Mouse (Mus musculus) G1E-ER4 (cell line): Measurements from ENCODE around the gene Gm21885. TPM values are rescaled to one million over a fixed set of nuclear protein-coding genes. Genes with fewer than 3 reads are reported as not detected.

Experiments used
- GATA1 ChIP-seq: IDR thresholded peaks from one replicate; pipeline ENCODE4 v1.8.0; 2012; ENCODE audit warnings: low read length, inconsistent platforms
- polyA plus RNA-seq: library from polyadenylated mRNA; stranded (reverse); fragments of >175 nt; gene quantifications from 2 replicates; pipeline ENCODE4 v1.2.3, GENCODE M21; 2012

Gm21885 gene
- polyA plus RNA-seq, 1 experiment, result not detected

GRCm38 (mm10) chr11:94257987-94258386 is 23.7 kb upstream of the Gm21885 start:
- no peak for TF ChIP-seq GATA1

DNA sequence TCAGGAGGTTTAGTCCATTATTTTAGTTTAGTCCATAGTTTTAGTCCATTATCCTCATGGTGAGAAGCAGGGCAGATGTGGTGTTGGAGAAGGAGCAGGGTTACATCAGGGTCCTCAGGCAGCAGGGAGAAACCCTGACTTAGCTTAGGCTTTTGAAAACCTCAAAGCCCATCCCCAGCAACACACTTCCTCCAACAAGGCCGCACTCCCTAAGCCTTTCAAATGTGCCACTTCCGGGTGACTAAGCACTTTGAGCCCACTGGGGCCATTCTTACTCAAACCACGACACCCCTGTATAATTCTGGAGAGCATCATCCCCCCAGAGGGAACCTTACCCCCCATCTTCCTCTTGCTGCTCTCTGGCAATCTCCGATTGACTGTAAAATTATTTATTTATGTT is 21.9 kb upstream of the Gm21885 start:
- no peak for TF ChIP-seq GATA1

DNA sequence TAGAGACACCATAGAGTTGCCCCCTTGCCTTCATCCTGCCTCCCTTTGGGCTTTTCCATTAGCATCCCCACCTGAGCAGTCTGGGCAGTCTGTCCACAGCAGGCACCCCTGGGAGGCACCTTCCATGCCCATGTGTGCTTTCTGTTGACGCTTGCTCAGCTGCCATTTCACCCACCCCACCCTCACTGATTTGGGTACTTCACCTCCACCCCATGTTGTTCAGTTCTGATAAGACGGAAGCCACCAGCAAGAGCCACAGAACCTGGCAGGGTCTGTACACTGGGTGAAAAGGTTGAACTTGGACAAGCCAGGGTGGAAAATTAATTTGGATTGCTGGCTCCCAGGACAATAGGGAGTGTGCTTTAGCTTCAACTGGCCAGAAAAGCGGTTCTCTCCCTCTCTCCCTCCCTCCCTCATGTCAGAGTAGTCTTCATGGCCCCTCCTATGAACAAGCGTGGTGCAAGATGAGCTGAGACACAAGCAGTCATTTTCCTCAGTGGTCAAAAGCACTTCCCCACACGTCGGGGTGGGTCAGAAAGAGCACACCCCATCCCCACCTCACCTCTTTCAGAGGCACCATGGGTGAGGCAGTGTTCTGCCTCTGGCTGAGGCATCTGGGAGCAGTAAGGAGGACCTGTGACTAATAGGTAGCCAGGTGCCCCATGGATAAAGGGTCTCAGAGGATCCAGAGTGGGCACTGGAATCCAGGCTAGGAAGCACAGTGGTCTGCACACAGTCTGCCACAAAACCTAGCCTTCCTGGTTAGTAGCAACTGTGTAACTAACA is 19.9 kb upstream of the Gm21885 start:
- TF ChIP-seq GATA1, result no peak

DNA sequence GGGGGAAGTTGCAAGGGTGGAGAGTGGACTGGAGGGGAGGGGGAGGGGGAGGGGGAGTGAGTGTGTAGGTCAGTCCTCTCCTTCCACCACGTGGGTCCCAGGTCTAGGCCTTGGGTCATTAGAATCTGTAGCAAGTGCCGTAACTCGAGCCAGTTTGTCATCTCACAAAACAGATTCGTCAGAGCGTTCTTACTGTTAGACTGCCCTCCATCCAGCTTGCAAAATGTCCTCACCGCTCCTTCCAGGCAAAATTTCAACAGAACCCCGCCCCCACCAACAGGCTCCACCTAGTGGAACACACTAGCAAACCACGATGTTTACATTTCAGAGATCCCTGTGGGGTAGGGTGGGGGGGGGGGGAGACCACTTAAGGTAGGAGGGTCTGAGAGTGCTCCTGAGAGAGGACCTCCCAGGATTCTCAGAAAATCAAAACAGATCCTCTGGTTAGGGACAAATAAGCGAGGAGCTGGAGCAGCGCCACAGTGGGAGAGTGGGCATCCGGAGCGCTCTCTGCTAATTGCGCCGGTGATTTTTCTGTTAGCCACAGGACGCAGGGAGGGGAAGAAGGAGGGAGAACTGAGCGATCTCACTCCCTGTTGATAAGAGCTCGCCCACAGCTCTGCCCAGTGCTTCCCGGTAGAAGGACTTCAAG is 16.4 kb upstream of the Gm21885 start:
- no peak for TF ChIP-seq GATA1

- TF ChIP-seq GATA1, result no peak
Measured at GRCm38 (mm10) chr11:94268761-94269160, 12.9 kb upstream of the Gm21885 start.

GRCm38 (mm10) chr11:94269906-94270305 is 11.8 kb upstream of the Gm21885 start:
- TF ChIP-seq GATA1, result no peak

DNA sequence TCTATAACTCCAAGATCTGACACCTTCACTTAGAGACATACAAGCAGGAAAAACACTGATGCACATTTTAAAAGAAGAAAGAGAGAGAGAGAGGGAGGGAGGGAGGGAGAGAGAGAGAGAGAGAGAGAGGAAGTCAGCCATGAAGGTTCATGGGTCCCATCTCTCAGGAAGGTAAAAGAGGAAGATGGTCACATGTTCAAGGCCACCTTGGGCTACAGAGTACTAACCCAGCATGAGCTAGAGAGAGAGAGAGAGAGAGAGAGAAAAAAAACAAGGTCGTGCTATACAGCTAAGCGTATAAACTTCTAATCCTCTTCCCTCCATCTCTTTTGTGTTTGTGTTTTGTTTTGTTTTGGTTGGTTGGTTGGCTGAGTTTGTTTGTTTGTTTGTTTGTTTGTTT is 10.7 kb upstream of the Gm21885 start:
- no peak for TF ChIP-seq GATA1

DNA sequence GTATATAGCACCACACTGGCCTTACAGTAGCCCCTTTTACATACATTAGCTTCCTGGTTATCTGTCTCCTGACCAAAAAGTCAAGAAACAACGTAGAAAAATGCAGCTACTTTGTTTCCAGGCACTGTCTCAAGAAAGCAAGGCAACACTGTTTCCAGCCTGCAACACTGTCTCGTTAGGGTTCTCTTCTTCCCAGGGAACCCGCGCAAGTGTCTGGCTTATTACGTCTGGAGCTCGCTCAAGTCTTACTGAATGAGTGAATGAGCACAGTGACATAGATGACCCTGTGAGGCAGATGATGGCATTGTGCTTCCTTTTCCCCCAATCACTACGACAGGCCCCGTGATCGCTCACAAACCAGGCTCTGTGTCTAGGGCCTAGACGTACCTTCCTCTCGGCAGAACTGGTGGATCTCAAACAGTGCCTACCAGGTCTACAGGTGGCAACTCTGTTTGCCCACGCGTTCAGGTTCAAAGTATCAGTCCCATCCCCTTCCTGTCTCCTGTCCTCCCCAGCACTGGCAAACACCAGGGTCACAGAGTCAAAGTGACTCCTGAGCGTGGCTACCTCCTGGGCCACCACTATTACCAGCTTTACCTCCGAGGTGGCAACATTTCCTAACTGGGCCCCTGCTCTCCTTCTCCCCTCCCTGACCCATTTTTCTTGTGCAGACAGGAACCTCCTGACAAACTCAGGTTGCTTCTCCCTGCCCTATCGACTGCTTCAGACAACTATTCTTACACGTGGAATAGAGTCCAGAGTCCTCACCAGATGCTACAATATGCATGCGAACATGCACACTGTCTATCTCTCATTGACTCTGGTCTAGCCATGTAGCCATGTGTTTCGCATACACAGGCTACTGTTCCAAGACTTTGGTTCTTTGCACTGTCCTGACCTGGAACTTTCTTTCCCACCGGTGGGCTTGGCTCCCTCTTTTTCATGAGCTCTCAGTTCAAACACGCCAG is 8.4 kb upstream of the Gm21885 start:
- TF ChIP-seq GATA1, result no peak

GRCm38 (mm10) chr11:94274206-94274867 is 7.3 kb upstream of the Gm21885 start:
- TF ChIP-seq GATA1, result peak; percentile 66

DNA sequence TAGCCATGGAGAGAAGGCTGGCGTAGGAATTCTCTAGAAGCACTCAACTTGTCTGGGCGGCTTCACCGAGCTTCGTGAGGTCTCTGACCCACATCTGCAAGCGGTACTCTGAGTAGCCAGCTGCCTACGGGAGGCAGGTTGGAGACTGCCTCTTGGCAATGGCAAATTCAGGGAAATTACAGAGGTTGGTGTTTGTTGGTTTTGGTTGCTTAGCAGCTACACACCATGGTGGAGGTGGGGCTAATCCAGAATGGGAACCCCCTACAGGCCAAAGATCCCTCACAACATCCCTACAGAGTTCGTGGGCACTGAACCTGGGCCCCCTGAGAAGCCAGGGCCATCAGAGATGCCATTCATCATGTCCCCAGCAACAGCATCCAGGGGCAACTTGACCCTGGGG is 6.4 kb upstream of the Gm21885 start:
- TF ChIP-seq GATA1, result no peak

GRCm38 (mm10) chr11:94275686-94276085 is 6.0 kb upstream of the Gm21885 start:
- TF ChIP-seq GATA1, result no peak

DNA sequence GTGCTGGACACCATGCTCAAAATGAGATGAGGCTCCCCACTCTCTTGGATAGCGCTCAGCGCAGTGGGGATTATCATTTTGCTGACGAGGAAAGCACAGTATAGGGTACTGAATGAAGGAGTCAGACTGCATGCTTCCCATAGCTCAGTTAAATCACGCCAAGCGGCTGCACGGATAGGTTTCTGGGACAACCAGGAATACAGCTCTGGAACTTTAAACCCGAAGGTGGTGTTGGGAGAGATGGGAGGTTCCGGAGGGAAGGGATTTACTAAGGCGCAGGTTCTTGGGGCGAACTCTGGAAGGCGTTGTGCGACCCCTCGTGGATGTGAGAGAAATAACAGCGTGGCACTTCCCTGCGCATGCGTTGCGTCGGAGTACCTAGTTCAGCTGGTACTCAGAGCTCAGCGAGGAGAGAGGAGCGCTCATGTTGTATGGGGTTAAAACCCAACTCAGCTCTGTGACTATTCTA is 4.8 kb upstream of the Gm21885 start:
- no peak for TF ChIP-seq GATA1

DNA sequence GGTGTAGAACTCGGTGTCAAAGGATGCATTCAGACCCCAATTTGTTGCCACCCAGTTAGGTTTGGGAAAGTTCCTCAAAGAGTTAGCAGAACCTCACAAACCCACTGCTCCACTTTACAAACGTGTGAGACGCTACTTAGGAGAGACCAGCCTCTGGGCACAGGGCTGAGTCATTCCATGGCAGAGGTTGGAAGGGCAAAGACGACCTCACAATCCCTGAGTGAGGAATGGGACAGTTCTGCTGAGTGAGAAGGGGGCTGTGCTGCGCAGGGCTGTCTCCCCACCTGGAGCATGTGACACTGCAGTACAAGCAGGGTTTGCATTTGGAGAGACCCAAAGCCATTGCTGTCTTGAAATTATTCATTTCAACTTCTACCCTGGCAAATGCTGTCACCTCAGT is 618 bp downstream of the Gm21885 start:
- no peak for TF ChIP-seq GATA1

GRCm38 (mm10) chr11:94283536-94284099 is 1.9 kb downstream of the Gm21885 start:
- no peak for TF ChIP-seq GATA1

DNA sequence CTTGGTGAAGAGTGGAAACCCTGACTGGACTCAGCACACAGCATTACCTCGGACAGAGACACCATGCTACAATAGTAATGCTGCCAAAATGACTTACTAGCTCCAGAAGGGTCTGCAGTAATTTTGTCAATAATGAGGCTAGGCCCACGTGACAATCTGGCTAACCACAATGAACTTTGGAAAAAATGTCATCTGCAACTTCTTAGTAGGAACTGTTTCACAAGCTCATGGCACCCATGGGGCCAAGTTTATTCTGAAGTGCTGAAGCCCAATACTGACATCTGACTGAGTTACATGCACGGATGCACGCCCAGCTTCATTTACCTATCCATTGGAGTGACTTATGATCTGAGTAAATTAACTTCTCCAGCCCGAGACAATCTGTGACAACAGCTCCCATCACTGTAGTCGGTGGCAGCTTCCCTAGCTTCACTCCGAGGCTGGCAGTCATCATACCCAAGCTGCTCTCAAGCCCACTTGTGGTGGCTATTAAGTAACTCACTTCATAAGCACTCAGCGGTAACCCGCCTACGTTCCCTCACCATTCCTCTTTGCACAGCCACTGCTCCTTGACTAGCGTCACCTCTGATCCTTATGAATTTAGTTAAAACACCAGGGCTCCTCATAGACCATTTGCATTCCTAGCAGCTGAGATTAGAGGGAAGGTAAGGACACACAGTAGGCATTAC is 4.4 kb downstream of the Gm21885 start:
- no peak for TF ChIP-seq GATA1
